Mouse (Mus musculus) embryonic fibroblast, embryonic 13.5 days (primary cell): ENCODE data around the gene Zmym2. TPM values are rescaled to one million over a fixed set of nuclear protein-coding genes. Genes with fewer than 3 reads are reported as not detected.

Experiments
- H3K27ac ChIP-seq: 2 replicates; pipeline ENCODE4 v1.5.1; 2012; ENCODE audit warnings: low read length, control low read depth, inconsistent platforms; ENCODE audit not compliant: insufficient read depth
- H3K4me1 ChIP-seq: 2 replicates; pipeline ENCODE4 v1.6.1; 2011; ENCODE audit warnings: low read length; ENCODE audit not compliant: control insufficient read depth, insufficient read depth
- H3K4me3 ChIP-seq: 2 replicates; pipeline ENCODE4 v1.5.1; 2011; ENCODE audit warnings: mild to moderate bottlenecking, control low read depth, low read length; ENCODE audit not compliant: insufficient read depth
- CTCF ChIP-seq: IDR thresholded peaks from 2 replicates; pipeline ENCODE4 v1.5.1; 2011; ENCODE audit warnings: mild to moderate bottlenecking, control low read depth, low read length, moderate library complexity, borderline replicate concordance; ENCODE audit not compliant: insufficient read depth
- POLR2A ChIP-seq: IDR thresholded peaks from 2 replicates; pipeline ENCODE4 v1.6.1; 2011; ENCODE audit warnings: low read depth, mild to moderate bottlenecking, control low read depth, low read length, moderate library complexity
- polyA plus RNA-seq: library from polyadenylated mRNA; stranded (reverse); fragments of >200 nt; gene quantifications from 2 replicates; pipeline ENCODE4 v1.2.4, GENCODE M21; 2011; ENCODE audit warnings: low read depth; ENCODE audit not compliant: missing spikeins, insufficient read length

The Zmym2 gene
- polyA plus RNA-seq, 1 experiment, result 104 TPM

DNA sequence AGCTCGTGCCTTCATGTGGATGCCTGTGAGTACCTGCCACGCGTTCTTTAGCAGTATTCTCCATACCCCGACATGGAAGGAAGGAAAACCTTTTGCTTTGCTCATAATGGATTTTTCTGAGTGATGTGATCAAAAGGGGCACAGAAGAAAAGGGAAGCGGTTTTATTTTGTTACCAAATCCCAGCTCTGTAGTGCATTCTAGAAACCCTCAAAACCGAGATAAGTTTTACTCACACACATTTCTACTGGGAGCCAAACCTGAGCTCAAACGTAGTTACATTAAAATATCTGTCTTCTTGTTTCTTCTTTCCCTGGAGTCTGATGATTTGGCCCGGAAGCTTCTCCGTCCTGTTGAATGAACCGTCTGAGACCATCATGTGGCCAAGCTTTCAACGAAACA is 83.7 kb downstream of the Zmym2 start:
- Histone ChIP-seq H3K4me1 (no peaks in the 10 kb centered on the region), H3K4me3 (no peak overlapping the region), H3K27ac (no peak overlapping the region)
- TF ChIP-seq POLR2A, result no peak

GRCm38 (mm10) chr14:56978045-56978655 is 91.7 kb downstream of the Zmym2 start:
- no peak overlapping the region for H3K4me3 ChIP-seq
- H3K27ac ChIP-seq, result no peak overlapping the region
- TF ChIP-seq POLR2A, result no peak
- no peaks in the 10 kb centered on the region for H3K4me1 ChIP-seq

DNA sequence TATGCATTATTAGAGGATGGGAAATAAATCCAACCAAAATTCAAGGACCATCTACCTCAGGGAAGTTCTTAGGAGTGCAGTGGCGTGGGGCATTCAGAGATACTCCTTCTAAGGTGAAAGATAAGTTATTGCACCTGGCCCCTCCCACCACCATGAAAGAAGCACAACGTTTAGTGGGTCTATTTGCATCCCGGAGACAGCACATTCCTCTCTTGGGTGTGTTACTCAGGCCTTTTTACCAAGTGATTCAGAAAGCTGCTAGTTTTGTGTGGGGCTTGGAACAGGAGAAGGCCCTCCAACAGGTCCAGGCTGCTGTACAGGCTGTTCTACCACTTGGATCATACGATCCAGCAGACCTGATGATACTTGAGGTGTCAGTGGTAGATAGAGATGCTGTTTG is 102.2 kb downstream of the Zmym2 start:
- H3K27ac ChIP-seq, result no peak overlapping the region
- TF ChIP-seq POLR2A (no peak), CTCF (no peak)
- H3K4me3 ChIP-seq, result no peak overlapping the region

More for the DNA sequence above, 102.2 kb downstream of the Zmym2 start:
- no peaks in the 10 kb centered on the region for H3K4me1 ChIP-seq

Other genes with a start within 250 kb of the Zmym2 start
- 34.9 and 37.3 TPM in 2 replicates for gene Mphosph8, start 218.4 kb upstream of the Zmym2 start, polyA plus RNA-seq
- 47.7 and 57.4 TPM in 2 replicates for gene Pspc1, start 108.3 kb upstream of the Zmym2 start, polyA plus RNA-seq
- 34.6 and 43.3 TPM in 2 replicates for gene Zmym5, start 74.9 kb upstream of the Zmym2 start, polyA plus RNA-seq
- 0.37 and 0.47 TPM in 2 replicates for gene Gja3, start 171.4 kb downstream of the Zmym2 start, polyA plus RNA-seq
- gene Gjb2, start 218.0 kb downstream of the Zmym2 start, polyA plus RNA-seq, result 78.3 and 91.7 TPM in 2 replicates
- not detected in 2 replicates for gene Gm4491, start 229.2 kb downstream of the Zmym2 start, polyA plus RNA-seq
- 0.35 TPM in 1 of 2 replicates, not detected in the other for gene Gjb6, start 247.0 kb downstream of the Zmym2 start, polyA plus RNA-seq